Mouse (Mus musculus) adrenal gland, postnatal 25 days (tissue): Measurements from ENCODE around the gene Dnah7a. TPM values are rescaled to one million over a fixed set of nuclear protein-coding genes. Genes with fewer than 3 reads are reported as not detected.
"Not testable (repeated sequence)": the region's sequence is repeated elsewhere in the genome, so short reads cannot be mapped to it uniquely, and the experiment has no call there.

ENCODE experiments used
- DNase-seq: peaks from one replicate; pipeline ENCODE4 v3.0.0; 2021; ENCODE audit warnings: mixed read lengths
- total RNA-seq: library from RNA; stranded (reverse); gene quantifications from 2 replicates; pipeline ENCODE4 v1.2.3, GENCODE M21; 2021

The Dnah7a gene
- total RNA-seq, 1 experiment from 2014 or later: 0.27 TPM

DNA sequence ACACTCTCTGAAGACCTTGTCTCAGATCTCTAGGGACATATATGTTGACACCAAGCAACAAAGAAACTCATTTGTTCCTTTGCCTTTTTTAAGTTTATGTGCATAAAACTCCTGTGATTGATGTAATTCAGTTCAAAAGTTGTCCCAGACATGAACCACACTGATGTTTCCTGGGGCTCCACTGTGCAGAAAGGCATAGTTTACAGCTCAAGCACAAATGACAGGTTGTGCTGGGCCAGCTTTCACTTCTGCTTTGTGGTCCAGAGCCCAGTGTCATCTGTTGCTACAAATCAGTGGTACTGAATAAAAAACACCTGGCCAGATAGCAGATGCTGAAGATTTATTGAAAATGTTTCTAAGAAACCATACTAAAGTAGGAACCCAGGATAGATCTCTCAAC lies 42.3 kb downstream of the Dnah7a start:
- not testable (repeated sequence) for DNase-seq

- DNase-seq: no peak
Observed at GRCm38 (mm10) chr1:53639865-53640794, 66.5 kb downstream of the Dnah7a start.

DNA sequence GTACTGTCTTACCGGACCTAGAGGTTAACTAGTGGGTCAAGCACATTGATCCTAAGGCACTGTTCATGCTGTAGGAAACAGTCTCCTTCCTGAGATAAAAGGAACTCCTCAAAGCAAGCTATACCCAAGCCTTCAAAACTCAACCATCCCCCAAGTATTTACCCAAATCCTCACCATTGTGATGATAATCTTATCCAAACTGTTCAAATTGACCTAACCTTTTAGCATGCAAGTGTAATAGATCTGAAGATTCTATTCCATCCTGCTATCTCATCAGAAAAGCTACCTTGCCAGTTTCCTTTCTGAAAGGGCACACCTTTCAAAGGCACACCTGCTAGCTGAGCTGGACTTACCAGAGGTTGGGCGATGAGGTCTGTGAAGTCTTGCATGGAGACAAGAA lies 70.9 kb downstream of the Dnah7a start:
- DNase-seq: not testable (repeated sequence)

DNA sequence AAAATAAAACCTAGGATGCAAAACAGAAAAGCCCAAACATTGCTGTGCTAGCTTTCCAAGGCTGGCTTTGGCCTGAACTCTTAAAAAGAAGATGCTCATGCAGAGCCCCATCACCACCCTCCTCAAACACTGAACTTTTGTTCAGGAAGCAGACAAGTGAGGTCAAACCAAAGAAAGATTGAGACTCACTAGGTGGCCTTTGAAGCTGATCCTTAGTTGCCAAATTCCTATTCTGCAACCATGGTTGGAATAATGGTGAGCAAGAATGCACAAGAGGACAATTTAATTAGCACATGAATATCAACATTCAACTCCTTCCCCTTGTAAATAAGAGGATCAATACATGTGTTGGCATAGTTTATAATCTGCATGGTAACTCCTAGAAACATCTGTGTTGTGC lies 74.5 kb downstream of the Dnah7a start:
- not testable (repeated sequence) for DNase-seq

GRCm38 (mm10) chr1:53630011-53630410 lies 76.6 kb downstream of the Dnah7a start:
- no peak for DNase-seq

GRCm38 (mm10) chr1:53613486-53613885 lies 93.1 kb downstream of the Dnah7a start:
- DNase-seq: no peak

DNA sequence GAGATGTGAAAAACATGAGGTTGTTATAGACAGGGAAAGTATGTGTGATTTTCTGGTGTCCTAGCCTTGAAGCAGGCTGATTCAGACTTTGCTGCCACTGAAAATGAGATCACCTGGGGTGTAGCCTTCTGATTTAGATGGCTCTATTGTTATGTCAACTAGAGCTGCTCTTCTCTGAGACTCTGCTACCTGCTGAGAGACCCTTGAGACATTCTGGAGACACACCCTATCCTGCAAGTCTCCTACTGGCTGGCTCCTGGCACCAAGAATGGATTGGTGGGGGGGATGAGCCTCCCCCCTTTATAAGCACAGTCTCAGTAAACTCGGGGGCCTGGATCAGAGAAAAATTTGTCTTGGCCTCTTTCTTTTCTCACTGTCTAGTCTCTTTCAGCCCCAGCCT lies 125.3 kb downstream of the Dnah7a start:
- DNase-seq: not testable (repeated sequence)

DNA sequence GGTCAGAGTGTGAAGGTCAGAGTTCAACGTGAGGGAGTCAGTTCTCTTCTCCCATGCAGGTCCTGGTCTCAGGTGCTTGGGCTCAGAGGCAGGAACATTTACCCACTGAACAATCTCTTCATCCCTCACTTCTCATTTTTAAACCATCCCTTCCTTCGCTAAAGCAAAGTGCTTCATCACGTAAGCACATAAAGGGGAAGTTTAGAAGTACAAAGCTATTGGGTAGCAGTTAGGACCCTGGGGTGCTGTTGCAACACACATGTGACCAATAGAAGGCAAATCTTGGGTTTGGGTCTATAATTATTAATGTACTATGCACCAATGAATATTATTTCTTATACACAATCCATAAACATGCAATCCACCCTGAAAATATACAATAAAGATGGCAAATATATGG lies 148.7 kb downstream of the Dnah7a start:
- not testable (repeated sequence) for DNase-seq

- not testable (repeated sequence) for DNase-seq
Observed at GRCm38 (mm10) chr1:53547018-53547417, 159.6 kb downstream of the Dnah7a start.

GRCm38 (mm10) chr1:53538356-53538755 lies 168.2 kb downstream of the Dnah7a start:
- DNase-seq: not testable (repeated sequence)

DNA sequence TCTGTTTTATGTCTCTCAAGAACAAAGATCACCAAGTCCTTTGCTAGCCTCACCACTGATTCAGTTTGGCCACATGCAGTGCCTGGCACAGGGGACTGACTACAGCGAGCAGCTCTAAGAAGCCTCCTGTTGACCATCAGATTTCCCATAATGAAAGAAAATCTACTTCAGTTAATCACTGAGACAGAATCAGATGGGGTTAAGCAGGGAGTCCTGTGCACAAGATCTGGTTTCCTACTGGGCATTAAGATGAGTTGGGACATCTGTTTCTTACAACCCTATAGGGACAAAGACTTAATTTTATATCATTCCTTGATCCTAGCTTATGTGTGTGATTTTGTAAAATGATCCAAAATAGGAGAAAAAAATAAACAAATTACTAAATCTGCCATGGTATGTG lies 171.8 kb downstream of the Dnah7a start:
- DNase-seq: not testable (repeated sequence)

DNA sequence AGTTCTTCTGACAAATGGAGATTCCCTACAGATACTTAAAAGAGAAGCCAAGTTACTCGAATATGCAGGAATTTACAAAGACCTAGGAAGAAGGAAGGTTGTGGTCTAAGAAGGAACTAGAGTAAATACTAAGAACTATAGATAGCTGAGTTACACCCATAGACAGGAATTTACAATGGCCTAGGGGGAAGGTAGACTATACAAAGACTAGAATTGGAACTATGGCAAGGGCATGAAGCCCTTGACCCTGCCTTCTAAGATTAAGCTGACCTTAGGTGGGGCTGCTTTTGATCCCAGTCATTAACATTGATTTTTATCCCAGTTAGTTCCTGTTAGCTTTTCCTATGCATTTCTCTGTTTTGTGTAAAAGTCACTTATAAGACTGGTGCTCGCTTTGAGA lies 180.6 kb downstream of the Dnah7a start:
- DNase-seq: not testable (repeated sequence)

DNA sequence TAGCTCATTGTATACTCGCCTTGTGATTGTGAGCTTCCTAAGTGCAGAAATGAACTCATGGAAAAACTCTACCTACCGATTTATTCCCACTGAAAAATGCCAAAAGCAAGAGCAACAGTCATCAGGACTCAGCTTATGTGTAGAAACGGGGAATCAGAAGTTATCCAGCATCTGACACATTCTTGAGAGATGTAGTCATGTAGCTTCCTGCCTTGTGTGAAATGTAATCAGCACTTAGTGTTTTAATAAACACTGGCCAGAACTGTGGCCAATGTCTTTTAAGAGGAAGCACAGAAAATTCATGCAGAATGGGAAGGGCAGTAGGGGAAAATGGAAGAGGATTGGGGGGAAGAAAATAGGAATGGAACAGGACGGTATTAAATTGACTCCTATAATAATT lies 232.9 kb downstream of the Dnah7a start:
- DNase-seq: no peak

DNA sequence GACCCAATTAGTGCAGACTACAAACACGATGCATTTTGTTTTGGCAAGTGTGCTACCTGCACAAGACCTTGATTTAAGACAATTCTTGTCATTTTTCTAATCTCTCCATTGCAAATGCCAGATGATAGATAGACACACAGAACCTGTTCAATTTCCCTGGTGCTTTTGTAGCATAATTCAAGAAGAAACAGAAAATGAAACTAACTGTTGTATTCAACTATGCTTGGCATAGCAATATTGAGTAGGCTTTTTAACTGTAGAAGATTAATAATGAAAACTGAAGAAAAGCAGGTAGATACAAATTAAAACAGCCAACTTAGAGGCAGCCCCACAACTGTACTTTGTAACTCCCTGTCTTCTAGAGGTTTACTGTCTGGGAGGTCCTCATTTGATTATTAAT lies 234.5 kb downstream of the Dnah7a start:
- DNase-seq: not testable (repeated sequence)

GRCm38 (mm10) chr1:53467325-53467670 lies 239.3 kb downstream of the Dnah7a start:
- DNase-seq: no peak

GRCm38 (mm10) chr1:53466524-53467324 lies 239.9 kb downstream of the Dnah7a start:
- DNase-seq: not testable (repeated sequence)

DNA sequence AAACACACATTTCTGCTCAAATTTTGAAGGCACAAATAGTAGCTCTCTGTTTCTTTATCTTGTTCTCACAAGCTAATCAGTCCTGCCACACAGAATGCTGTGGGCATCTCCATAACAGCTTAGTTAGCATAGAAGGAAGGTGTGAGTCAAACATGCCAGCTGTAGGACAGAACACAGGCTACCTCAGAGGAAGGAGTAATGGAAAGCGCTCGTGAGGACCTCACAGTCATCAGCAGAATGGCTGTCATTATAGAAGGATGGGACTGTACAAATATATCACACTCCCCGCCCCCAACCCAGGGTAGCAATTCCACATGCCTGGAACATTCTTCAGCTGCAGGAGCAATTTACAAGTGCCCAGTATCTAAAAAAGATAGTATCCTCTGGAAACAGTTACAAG lies 267.4 kb downstream of the Dnah7a start:
- not testable (repeated sequence) for DNase-seq

DNA sequence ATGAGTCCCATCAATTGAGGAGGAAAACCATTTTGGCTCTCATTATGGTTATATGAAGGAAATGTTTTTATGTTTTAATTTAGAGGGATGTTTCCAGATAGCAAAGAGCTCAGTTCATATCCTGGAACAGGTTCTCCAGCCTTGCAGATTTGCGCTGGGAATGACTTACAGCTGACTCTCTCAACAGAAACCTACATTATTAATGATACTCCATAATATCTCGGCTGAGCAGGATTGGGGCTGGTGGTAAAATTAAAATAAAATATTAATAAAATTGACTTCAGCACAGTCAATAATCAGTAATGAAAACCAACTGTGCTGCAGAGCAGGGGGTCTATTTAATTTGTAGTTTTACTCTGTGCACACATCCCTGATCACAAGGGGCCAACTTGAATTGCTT lies 274.2 kb downstream of the Dnah7a start:
- DNase-seq: not testable (repeated sequence)

DNA sequence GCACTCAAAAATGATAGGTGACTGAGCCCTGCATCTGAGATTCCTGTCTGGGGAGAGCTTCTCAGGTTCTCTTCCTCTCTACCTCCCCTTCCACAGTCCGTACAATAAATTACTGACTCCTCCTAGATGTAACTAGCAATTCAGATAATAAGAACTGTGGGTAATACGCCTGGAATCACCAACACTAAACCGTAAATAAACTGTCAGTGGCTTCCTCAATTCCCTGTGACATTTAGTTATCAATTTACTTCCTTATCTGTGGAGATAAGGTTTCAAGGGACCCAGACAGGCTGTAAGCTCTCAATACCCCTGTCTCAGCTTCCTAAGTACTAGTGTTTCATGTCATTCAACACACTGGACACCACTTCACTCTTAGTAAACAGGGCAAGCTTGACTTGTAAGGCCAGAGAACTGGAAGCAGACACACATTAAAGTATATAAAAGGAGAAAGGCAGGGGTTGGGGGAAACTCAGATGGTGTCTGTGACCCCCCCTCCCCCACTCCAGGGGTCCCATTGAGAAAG lies 300.7 kb downstream of the Dnah7a start:
- DNase-seq: no peak

DNA sequence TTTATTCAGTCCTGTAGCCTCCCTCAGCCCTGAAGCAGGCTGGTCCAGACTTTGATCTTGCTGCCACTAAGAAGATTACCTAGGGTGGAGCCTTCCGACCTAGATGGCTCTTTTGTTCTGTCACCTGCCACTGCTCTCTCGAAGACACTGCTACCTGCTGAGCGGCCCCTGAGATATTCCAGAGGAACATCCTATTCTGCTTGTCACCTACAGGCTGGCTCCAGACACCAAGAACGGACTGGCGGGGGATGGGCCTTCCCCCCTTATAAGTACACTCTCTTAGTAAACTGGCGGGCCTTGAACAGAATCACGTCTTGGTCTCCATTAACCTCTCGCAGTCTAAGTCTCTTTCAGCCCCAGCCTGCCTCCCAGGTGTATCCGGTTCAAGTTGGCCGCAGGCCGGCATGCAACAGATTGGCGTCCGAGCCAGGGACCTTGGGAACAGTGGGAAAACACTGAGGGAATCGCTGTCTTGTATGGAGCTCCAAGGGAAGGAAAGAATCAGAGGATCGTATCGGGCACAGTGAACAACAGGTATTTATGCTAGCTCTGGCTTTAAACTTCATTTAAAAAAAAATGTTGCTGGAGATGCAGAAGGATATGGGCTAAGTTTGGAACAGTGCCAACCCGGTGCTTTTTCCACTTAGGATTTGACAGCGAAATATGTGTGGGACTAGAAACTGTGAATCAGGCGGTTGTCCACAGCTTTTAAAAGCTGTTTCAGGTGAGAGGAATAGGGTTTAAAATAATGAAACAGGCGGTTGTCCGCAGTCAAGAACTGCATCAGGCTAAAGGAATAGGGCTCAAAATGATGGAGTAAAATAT lies 312.4 kb downstream of the Dnah7a start:
- not testable (repeated sequence) for DNase-seq

DNA sequence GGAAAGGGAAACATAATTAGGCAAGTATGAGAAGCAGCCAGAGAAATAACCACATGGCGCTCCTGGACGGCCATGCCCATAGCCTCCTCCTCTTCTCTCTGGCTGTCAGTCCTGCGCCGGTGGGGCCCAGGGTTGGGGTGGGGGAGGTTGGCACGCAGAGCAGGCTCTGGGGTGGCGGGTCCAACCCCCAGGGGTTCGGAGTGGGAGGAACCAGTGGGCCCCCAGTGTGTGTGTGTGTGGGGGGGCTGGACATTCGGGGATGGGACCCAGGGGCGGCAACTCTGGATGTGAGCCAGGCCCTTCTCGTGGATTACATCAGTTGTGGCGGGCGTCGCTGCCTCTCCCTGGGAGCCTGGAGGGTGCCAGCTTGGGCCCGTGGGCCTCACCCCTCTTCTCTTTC lies 317.8 kb downstream of the Dnah7a start:
- no peak for DNase-seq

- no peak for DNase-seq
Observed at GRCm38 (mm10) chr1:53384085-53384688, 322.4 kb downstream of the Dnah7a start.
